Mouse (Mus musculus): Measurements from ENCODE around the gene Nlgn1.

Nlgn1 gene

GRCm38 (mm10) chr3:26050769-26051168, 281.5 kb downstream of the Nlgn1 start:
- no peak for ATAC-seq (ENCODE audit: low TSS enrichment)

GRCm38 (mm10) chr3:26042966-26043365, 289.3 kb downstream of the Nlgn1 start:
- no peak for ATAC-seq (ENCODE audit: low TSS enrichment)

GRCm38 (mm10) chr3:26039696-26040095, 292.6 kb downstream of the Nlgn1 start:
- peak; percentile 81 for ATAC-seq (ENCODE audit: low TSS enrichment)

GRCm38 (mm10) chr3:26026025-26026424, 306.2 kb downstream of the Nlgn1 start:
- peak; percentile 23; the same call in 1 of the 2 replicates for ATAC-seq (ENCODE audit: low TSS enrichment)

- no peak for ATAC-seq (ENCODE audit: low TSS enrichment)
Observed at GRCm38 (mm10) chr3:26023217-26023616, 309.0 kb downstream of the Nlgn1 start.

GRCm38 (mm10) chr3:26021632-26022184, 310.6 kb downstream of the Nlgn1 start:
- ATAC-seq (ENCODE audit: low TSS enrichment): no peak

GRCm38 (mm10) chr3:26011310-26012078, 320.8 kb downstream of the Nlgn1 start:
- no peak for ATAC-seq (ENCODE audit: low TSS enrichment)

- peak; percentile 64 for ATAC-seq (ENCODE audit: low TSS enrichment)
Observed at GRCm38 (mm10) chr3:26002863-26003608, 329.2 kb downstream of the Nlgn1 start.

- no peak for ATAC-seq (ENCODE audit: low TSS enrichment)
Observed at GRCm38 (mm10) chr3:26002367-26002766, 329.9 kb downstream of the Nlgn1 start.

GRCm38 (mm10) chr3:25967546-25967945, 364.7 kb downstream of the Nlgn1 start:
- ATAC-seq (ENCODE audit: low TSS enrichment): peak; percentile 98

GRCm38 (mm10) chr3:25964237-25964636, 368.0 kb downstream of the Nlgn1 start:
- no peak for ATAC-seq (ENCODE audit: low TSS enrichment)

- no peak for ATAC-seq (ENCODE audit: low TSS enrichment)
Observed at GRCm38 (mm10) chr3:25963568-25963967, 368.7 kb downstream of the Nlgn1 start.

- no peak for ATAC-seq (ENCODE audit: low TSS enrichment)
Observed at GRCm38 (mm10) chr3:25916535-25916934, 415.7 kb downstream of the Nlgn1 start.

- no peak for ATAC-seq (ENCODE audit: low TSS enrichment)
Observed at GRCm38 (mm10) chr3:25914365-25915065, 417.7 kb downstream of the Nlgn1 start.

GRCm38 (mm10) chr3:25903140-25903809, 429.0 kb downstream of the Nlgn1 start:
- peak; percentile 98 for ATAC-seq (ENCODE audit: low TSS enrichment)

GRCm38 (mm10) chr3:25897456-25897855, 434.8 kb downstream of the Nlgn1 start:
- no peak for ATAC-seq (ENCODE audit: low TSS enrichment)

GRCm38 (mm10) chr3:25884797-25885196, 447.5 kb downstream of the Nlgn1 start:
- no peak for ATAC-seq (ENCODE audit: low TSS enrichment)

GRCm38 (mm10) chr3:25869161-25869560, 463.1 kb downstream of the Nlgn1 start:
- no peak for ATAC-seq (ENCODE audit: low TSS enrichment)

- peak; percentile 80 for ATAC-seq (ENCODE audit: low TSS enrichment)
Observed at GRCm38 (mm10) chr3:25858384-25858783, 473.9 kb downstream of the Nlgn1 start.

GRCm38 (mm10) chr3:25844686-25845462, 487.4 kb downstream of the Nlgn1 start:
- ATAC-seq (ENCODE audit: low TSS enrichment): no peak; the same call in 1 of the 2 replicates

GRCm38 (mm10) chr3:25830237-25830636, 502.0 kb downstream of the Nlgn1 start:
- 0 out of 2 replicates have a peak, but pooled peaks have one; percentile 57 for ATAC-seq (ENCODE audit: low TSS enrichment)
